Mouse (Mus musculus): ENCODE data around the gene 2010300C02Rik. TPM values are rescaled to one million over a fixed set of nuclear protein-coding genes. Genes with fewer than 3 reads are reported as not detected.
"Not testable (repeated sequence)": the region's sequence is repeated elsewhere in the genome, so short reads cannot be mapped to it uniquely, and the experiment has no call there.

The 2010300C02Rik gene
- polyA plus RNA-seq, 1 experiment from 2014 or later: 7.5 TPM

DNA sequence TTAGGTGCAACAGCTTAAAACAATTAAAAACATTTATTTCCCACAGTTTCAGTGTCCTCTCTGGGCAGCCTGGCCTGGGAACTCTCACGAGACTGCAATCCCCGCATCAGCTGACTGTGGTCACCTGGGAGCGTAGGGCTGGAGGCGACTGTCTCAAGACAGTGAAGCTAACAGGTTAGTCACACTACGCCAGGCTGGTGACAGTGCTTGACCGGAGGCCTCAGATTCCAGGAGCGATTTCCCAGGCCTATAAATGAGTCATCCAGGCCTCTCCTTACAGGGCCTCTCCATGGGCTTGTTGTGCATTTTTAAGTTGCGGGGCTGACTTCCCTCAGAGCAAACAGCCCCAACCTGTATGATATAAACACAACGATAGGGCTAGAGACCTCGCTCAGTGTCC is 116.7 kb downstream of the 2010300C02Rik start:
- Histone ChIP-seq H3K9me3 (ENCODE audit: control insufficient read depth, low read length) (no peaks in the 10 kb centered on the region), H3K9ac (ENCODE audit: low read length) (no peak overlapping the region), H3K4me3 (ENCODE audit: low read depth, low read length) (no peak overlapping the region), H3K27me3 (ENCODE audit: control insufficient read depth, insufficient read depth, low read length) (no peaks in the 10 kb centered on the region), H3K36me3 (ENCODE audit: control insufficient read depth, insufficient read depth, low read length) (no peaks in the 10 kb centered on the region), H3K4me2 (replicated peaks; ENCODE audit: low read depth) (no peak overlapping the region), H3K4me1 (replicated peaks; ENCODE audit: control insufficient read depth, insufficient read depth) (no peaks in the 10 kb centered on the region), H3K27ac (replicated peaks) (no peak overlapping the region)
- TF ChIP-seq EP300 (optimal IDR thresholded peaks at IDR 0.05): no peak
- no peak for TF ChIP-seq CTCF (IDR thresholded peaks at IDR 0.05; ENCODE audit: low read depth)
- no peak for DNase-seq (ENCODE audit: low spot score)
- 84% methylated on average over 10 of the region's 10 CpGs for WGBS
- no peak for ATAC-seq (ENCODE audit: low FRiP score, low TSS enrichment)

DNA sequence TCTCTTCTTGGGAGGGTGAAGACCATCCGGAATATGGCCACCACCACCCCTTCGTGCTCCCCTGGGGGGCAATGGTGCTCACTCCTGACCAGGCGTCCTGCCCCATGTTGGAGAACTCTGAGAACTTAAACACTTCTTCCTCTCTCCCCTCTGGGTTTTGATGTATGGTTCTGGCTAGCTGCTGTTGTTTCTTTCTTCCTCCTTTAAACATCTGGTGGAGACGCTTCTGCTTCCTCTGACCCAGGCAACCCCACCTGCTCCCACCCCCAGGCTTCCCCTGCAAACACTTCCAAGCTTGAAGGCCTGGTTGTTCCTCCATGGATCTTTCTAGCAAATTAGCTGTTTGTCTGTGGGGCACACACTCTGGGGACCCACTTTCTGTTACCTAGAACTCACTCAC is 117.6 kb downstream of the 2010300C02Rik start:
- no peak overlapping the region for H3K4me2 ChIP-seq (replicated peaks; ENCODE audit: low read depth)
- TF ChIP-seq EP300 (optimal IDR thresholded peaks at IDR 0.05) (no peak), CTCF (IDR thresholded peaks at IDR 0.05; ENCODE audit: low read depth) (no peak)
- 84% methylated on average over 4 of the region's 4 CpGs for WGBS
- H3K9ac ChIP-seq (ENCODE audit: low read length): no peak overlapping the region
- H3K4me3 ChIP-seq (ENCODE audit: low read depth, low read length): no peak overlapping the region
- H3K4me1 ChIP-seq (replicated peaks; ENCODE audit: control insufficient read depth, insufficient read depth): no peaks in the 10 kb centered on the region
- H3K27me3 ChIP-seq (ENCODE audit: control insufficient read depth, insufficient read depth, low read length): no peaks in the 10 kb centered on the region
- ATAC-seq (ENCODE audit: low FRiP score, low TSS enrichment): no peak
- H3K9me3 ChIP-seq (ENCODE audit: control insufficient read depth, low read length): no peaks in the 10 kb centered on the region
- H3K36me3 ChIP-seq (ENCODE audit: control insufficient read depth, insufficient read depth, low read length): no peaks in the 10 kb centered on the region
- no peak for DNase-seq (ENCODE audit: low spot score)
- H3K27ac ChIP-seq (replicated peaks): no peak overlapping the region

DNA sequence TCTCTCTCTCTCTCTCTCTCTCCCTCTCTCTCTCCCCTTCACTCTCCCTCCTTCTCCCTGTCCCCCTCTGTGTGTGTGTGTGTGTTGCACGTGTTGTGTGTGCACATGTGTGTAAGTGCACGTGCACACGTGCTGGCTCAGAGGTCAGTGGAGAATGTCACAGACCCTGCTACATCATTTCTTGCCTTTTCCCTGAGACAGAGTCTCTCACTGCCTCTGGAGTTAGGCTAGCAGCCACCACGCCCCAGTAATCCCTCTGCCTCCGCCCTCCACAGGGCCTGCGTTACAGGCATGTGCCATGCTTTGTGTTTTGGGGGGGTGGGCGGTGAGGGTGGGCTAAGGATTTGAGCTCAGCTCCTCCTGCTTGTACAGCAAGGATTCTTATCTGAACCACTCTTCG is 118.4 kb downstream of the 2010300C02Rik start:
- TF ChIP-seq EP300 (optimal IDR thresholded peaks at IDR 0.05) (no peak), CTCF (IDR thresholded peaks at IDR 0.05; ENCODE audit: low read depth) (no peak)
- WGBS: 83% methylated on average over 8 of the region's 8 CpGs
- no peak overlapping the region for H3K4me3 ChIP-seq (ENCODE audit: low read depth, low read length)

DNA sequence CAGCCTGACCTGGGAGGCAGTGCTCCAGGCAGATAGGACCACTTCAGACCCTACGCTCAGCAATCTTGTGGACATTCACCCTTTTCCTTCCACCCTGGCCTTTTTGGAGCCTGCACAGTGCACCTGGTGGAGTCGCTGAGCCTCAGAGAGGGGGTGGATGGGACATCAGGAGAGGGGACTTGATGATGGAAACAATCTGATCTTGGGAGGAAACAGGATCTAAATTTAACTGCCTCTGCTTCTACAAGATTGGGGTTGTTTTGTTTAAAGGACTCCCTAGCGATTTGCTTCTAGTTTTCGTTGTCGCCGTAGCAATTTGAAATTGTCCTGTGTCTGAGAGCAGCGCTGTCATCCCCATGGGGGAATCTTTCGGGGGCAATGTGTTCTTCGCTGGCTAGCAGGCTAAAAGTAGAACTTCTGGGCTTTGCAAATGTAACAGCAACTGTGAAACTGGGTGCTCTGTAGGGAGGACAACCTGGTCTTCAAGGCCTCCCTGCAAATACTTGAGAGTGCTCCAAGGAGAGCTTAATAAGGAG is 119.2 kb downstream of the 2010300C02Rik start:
- TF ChIP-seq CTCF (IDR thresholded peaks at IDR 0.05; ENCODE audit: low read depth): no peak
- TF ChIP-seq EP300 (optimal IDR thresholded peaks at IDR 0.05): no peak
- Histone ChIP-seq H3K27ac (replicated peaks) (no peak overlapping the region), H3K36me3 (ENCODE audit: control insufficient read depth, insufficient read depth, low read length) (no peaks in the 10 kb centered on the region), H3K9ac (ENCODE audit: low read length) (no peak overlapping the region), H3K4me1 (replicated peaks; ENCODE audit: control insufficient read depth, insufficient read depth) (no peaks in the 10 kb centered on the region), H3K9me3 (ENCODE audit: control insufficient read depth, low read length) (no peaks in the 10 kb centered on the region), H3K4me3 (ENCODE audit: low read depth, low read length) (no peak overlapping the region), H3K4me2 (replicated peaks; ENCODE audit: low read depth) (no peak overlapping the region), H3K27me3 (ENCODE audit: control insufficient read depth, insufficient read depth, low read length) (no peaks in the 10 kb centered on the region)
- 56% methylated on average over 9 of the region's 9 CpGs for WGBS
- DNase-seq (ENCODE audit: low spot score) (no peak), ATAC-seq (ENCODE audit: low FRiP score, low TSS enrichment) (no peak)

More for the DNA sequence above, 118.4 kb downstream of the 2010300C02Rik start:
- Histone ChIP-seq H3K4me1 (replicated peaks; ENCODE audit: control insufficient read depth, insufficient read depth) (no peaks in the 10 kb centered on the region), H3K9me3 (ENCODE audit: control insufficient read depth, low read length) (no peaks in the 10 kb centered on the region), H3K4me2 (replicated peaks; ENCODE audit: low read depth) (no peak overlapping the region), H3K27me3 (ENCODE audit: control insufficient read depth, insufficient read depth, low read length) (no peaks in the 10 kb centered on the region), H3K9ac (ENCODE audit: low read length) (no peak overlapping the region), H3K36me3 (ENCODE audit: control insufficient read depth, insufficient read depth, low read length) (no peaks in the 10 kb centered on the region), H3K27ac (replicated peaks) (no peak overlapping the region)
- no peak for DNase-seq (ENCODE audit: low spot score)
- no peak for ATAC-seq (ENCODE audit: low FRiP score, low TSS enrichment)

DNA sequence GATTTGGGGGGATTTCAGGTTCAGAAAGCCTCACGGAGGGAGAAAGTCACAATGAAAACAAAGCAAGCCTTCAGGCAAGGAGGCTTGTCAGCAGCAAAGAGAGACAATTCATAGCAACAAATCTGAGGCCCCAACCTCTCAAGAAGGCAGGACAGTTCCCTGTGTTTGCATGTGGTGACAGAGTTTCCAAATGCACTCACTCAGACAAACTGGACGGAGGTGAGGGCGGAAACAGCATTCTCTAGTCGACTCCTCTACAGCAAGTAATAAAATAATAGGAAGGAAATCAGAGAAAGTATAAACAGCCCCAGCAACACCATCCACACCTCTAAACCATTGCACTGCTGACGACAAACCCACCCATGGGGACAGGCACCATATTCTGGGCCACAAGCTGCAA is 120.9 kb downstream of the 2010300C02Rik start:
- H3K36me3 ChIP-seq (ENCODE audit: control insufficient read depth, insufficient read depth, low read length): no peaks in the 10 kb centered on the region
- H3K9me3 ChIP-seq (ENCODE audit: control insufficient read depth, low read length): no peaks in the 10 kb centered on the region
- no peak overlapping the region for H3K4me2 ChIP-seq (replicated peaks; ENCODE audit: low read depth)
- TF ChIP-seq EP300 (optimal IDR thresholded peaks at IDR 0.05) (no peak), CTCF (IDR thresholded peaks at IDR 0.05; ENCODE audit: low read depth) (no peak)
- ATAC-seq (ENCODE audit: low FRiP score, low TSS enrichment) (no peak), DNase-seq (ENCODE audit: low spot score) (no peak)
- no peak overlapping the region for H3K27ac ChIP-seq (replicated peaks)
- no peaks in the 10 kb centered on the region for H3K27me3 ChIP-seq (ENCODE audit: control insufficient read depth, insufficient read depth, low read length)
- H3K4me1 ChIP-seq (replicated peaks; ENCODE audit: control insufficient read depth, insufficient read depth): no peaks in the 10 kb centered on the region
- no peak overlapping the region for H3K9ac ChIP-seq (ENCODE audit: low read length)
- no peak overlapping the region for H3K4me3 ChIP-seq (ENCODE audit: low read depth, low read length)
- 62% methylated on average over 5 of the region's 5 CpGs for WGBS

DNA sequence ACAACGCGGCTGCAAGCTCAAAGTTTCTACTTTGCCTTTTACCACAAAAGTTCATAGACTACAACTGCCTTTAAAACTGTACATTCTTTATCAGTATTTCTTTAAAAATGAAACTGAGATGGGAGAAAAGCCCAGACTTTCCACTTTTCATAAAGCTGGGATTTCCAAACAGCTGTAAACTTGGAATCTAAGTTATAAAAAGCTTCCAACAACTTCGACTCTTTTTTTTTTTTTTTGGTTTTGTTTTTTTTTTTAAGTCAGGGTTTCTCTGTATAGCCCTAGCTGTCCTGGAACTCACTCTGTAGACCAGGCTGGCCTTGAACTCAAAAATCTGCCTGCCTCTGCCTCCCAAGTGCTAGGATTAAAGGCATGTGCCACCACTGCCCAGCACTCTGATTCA is 125.1 kb downstream of the 2010300C02Rik start:
- DNase-seq (ENCODE audit: low spot score); H3K9ac ChIP-seq (ENCODE audit: low read length); H3K27me3 ChIP-seq (ENCODE audit: control insufficient read depth, insufficient read depth, low read length); ATAC-seq (ENCODE audit: low FRiP score, low TSS enrichment); H3K27ac ChIP-seq (replicated peaks); H3K9me3 ChIP-seq (ENCODE audit: control insufficient read depth, low read length); H3K4me3 ChIP-seq (ENCODE audit: low read depth, low read length); H3K4me1 ChIP-seq (replicated peaks; ENCODE audit: control insufficient read depth, insufficient read depth); H3K36me3 ChIP-seq (ENCODE audit: control insufficient read depth, insufficient read depth, low read length); H3K4me2 ChIP-seq (replicated peaks; ENCODE audit: low read depth): not testable (repeated sequence)
- 53% methylated on average over 3 of the region's 3 CpGs for WGBS

All from stomach, postnatal 0 days (tissue).